Mouse (Mus musculus): ENCODE results near the gene Glb1l2.

The Glb1l2 gene

DNA sequence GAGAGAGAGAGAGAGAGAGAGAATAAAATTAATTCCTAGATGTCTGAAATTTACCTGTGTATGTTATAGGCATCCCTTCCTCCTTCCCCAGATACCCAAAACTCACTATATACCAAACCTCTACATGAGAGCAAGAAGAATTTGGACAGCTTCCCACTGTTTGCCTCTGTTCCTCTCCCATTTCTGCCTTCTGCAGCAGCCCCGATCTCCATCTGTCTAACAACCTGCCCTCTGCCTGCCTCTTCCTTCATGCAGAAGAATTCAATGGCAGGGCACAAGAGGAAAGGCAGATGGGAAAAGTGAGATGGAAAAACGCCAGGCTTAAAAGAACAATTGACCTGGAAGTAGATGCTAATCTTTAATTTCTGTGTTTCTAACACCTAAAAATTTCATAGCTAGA is 77.7 kb downstream of the Glb1l2 start:
- DNase-seq = no peak

- DNase-seq = no peak
Observed at GRCm38 (mm10) chr9:26727445-26727844, 78.8 kb downstream of the Glb1l2 start.

- DNase-seq = no peak
Observed at GRCm38 (mm10) chr9:26725709-26726108, 80.6 kb downstream of the Glb1l2 start.

GRCm38 (mm10) chr9:26721771-26722170 is 84.5 kb downstream of the Glb1l2 start:
- DNase-seq = no peak

- DNase-seq = no peak
Observed at GRCm38 (mm10) chr9:26718388-26718787, 87.9 kb downstream of the Glb1l2 start.

Measured in lung, postnatal 14 days (tissue).